Mouse (Mus musculus) E14TG2a.4 (cell line): ENCODE results near the gene Gm10944.

Source experiments
- H3K27me3 ChIP-seq: 2 replicates; pipeline ENCODE4 v1.6.1; 2014; ENCODE audit warnings: low read length, control low read depth; ENCODE audit not compliant: insufficient read depth
- H3K36me3 ChIP-seq: 2 replicates; pipeline ENCODE4 v1.6.1; 2014; ENCODE audit warnings: low read length, control low read depth; ENCODE audit not compliant: insufficient read depth
- H3K4me1 ChIP-seq: replicated peaks from 2 replicates; pipeline ENCODE4 v1.6.1; 2014; ENCODE audit warnings: low read depth, low read length, control low read depth
- H3K4me3 ChIP-seq: replicated peaks from 2 replicates; pipeline ENCODE4 v1.5.1; 2014; ENCODE audit warnings: mild to moderate bottlenecking, low read length
- H3K9me3 ChIP-seq: 2 replicates; pipeline ENCODE4 v1.6.1; 2014; ENCODE audit warnings: low read length, control low read depth
- CTCF ChIP-seq: conservative IDR thresholded peaks from 2 replicates; pipeline ENCODE4 v1.5.1; 2014; ENCODE audit warnings: low read length
- NANOG ChIP-seq: IDR thresholded peaks from 2 replicates; pipeline ENCODE4 v1.6.1; 2014; ENCODE audit warnings: borderline replicate concordance, low read length, mixed read lengths
- POU5F1 ChIP-seq: IDR thresholded peaks from 2 replicates; pipeline ENCODE4 v1.6.1; 2014; ENCODE audit warnings: low read length, borderline replicate concordance

Gene Gm10944

GRCm38 (mm10) chr10:10701326-10701725 lies 20.2 kb downstream of the Gm10944 start:
- Histone ChIP-seq H3K4me1 (no peaks in the 10 kb centered on the region), H3K36me3 (no peaks in the 10 kb centered on the region), H3K4me3 (no peak overlapping the region), H3K27me3 (no peaks in the 10 kb centered on the region), H3K9me3 (no peaks in the 10 kb centered on the region)
- TF ChIP-seq POU5F1: no peak

DNA sequence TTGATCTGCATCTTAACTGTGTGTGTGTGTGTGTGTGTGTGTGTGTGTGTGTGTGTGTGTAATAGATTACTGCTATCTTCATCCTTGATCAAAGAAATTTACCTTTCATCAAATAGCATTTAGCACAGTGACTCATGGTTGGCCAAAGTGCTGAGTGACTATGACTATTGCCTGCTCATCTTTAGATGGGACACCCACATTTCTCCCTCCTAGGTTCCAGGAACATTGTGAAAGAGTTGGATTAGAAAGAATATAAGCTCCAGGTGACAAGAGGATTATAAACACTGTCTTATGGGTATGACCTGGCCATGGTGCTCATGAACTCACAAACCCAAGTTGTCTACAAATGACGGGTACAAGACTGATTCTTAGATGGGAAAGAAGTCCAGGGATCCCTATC lies 26.9 kb downstream of the Gm10944 start:
- no peaks in the 10 kb centered on the region for H3K27me3 ChIP-seq
- no peak overlapping the region for H3K4me3 ChIP-seq
- TF ChIP-seq POU5F1: no peak
- no peak for TF ChIP-seq NANOG
- no peak for TF ChIP-seq CTCF
- H3K36me3 ChIP-seq: no peaks in the 10 kb centered on the region
- H3K4me1 ChIP-seq: no peaks in the 10 kb centered on the region
- no peaks in the 10 kb centered on the region for H3K9me3 ChIP-seq

DNA sequence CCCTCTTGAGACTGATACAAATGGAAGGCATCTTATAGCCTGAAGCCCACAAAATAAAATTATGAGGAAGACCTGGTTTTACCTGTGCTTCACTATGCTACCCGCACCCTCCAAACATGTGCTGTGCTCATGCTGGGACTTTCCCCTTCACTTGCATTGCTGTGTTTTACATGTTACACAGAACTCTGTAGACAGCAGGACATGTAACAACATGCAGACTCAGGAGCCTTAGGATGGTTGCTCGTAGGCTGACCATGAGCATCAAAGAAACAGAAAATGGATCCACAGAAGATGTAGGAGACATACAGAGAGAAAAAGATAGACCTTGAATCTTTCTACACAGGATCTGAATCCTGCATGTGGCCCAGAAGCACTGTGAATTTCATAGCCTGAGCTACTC lies 29.2 kb downstream of the Gm10944 start:
- Histone ChIP-seq H3K36me3 (no peaks in the 10 kb centered on the region), H3K4me3 (no peak overlapping the region), H3K27me3 (no peaks in the 10 kb centered on the region), H3K4me1 (no peaks in the 10 kb centered on the region), H3K9me3 (no peaks in the 10 kb centered on the region)
- TF ChIP-seq CTCF (no peak), POU5F1 (no peak), NANOG (no peak)

DNA sequence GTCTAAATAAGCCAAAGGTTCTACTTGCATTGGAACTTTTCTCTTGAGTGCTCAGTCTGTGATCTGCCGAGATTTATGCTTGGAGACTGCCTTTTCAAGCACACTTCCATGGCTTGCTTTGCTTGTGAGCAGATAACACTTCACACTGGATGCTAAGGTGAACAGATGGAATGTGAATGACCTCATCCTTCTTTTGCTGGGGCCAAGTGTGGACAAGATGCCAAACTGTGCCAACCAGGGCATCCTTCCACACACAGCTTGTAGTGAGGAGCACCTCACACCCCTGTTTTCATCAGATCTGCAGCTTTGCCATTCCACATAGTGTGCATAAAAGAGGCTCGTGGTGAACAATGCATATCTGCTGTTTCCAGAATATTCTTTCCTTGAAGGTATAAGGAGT lies 29.7 kb downstream of the Gm10944 start:
- TF ChIP-seq CTCF: no peak
- no peak for TF ChIP-seq POU5F1
- no peak for TF ChIP-seq NANOG
- no peaks in the 10 kb centered on the region for H3K9me3 ChIP-seq
- no peaks in the 10 kb centered on the region for H3K36me3 ChIP-seq
- no peaks in the 10 kb centered on the region for H3K4me1 ChIP-seq
- no peaks in the 10 kb centered on the region for H3K27me3 ChIP-seq
- H3K4me3 ChIP-seq: no peak overlapping the region

- Histone ChIP-seq H3K27me3 (no peaks in the 10 kb centered on the region), H3K9me3 (no peaks in the 10 kb centered on the region), H3K36me3 (no peaks in the 10 kb centered on the region), H3K4me3 (no peak overlapping the region), H3K4me1 (0 out of 2 replicates have a peak, but pooled peaks cover 10% of the 10 kb centered on the region)
- TF ChIP-seq POU5F1: no peak
Observed at GRCm38 (mm10) chr10:10726501-10726900, 45.4 kb downstream of the Gm10944 start.
